Mouse (Mus musculus) stomach, postnatal 0 days (tissue): ENCODE results near the gene AI481877.

ENCODE experiments used
- CTCF ChIP-seq: IDR thresholded peaks from 2 replicates; pipeline ENCODE4 v1.5.1; 2016; ENCODE audit warnings: antibody characterized with exemption, low read depth, mild to moderate bottlenecking, moderate library complexity
- EP300 ChIP-seq: optimal IDR thresholded peaks from 2 replicates; pipeline ENCODE3; 2016; ENCODE audit warnings: antibody characterized with exemption

GRCm38 (mm10) chr4:58997081-58997480 lies 141.7 kb downstream of the AI481877 start:
- TF ChIP-seq CTCF (no peak), EP300 (no peak)
